Mouse (Mus musculus) embryonic fibroblast, embryonic 13.5 days (primary cell): ENCODE measurements around the gene Gm13272. TPM values are rescaled to one million over a fixed set of nuclear protein-coding genes. Genes with fewer than 3 reads are reported as not detected.
"Not testable (repeated sequence)": the region's sequence is repeated elsewhere in the genome, so short reads cannot be mapped to it uniquely, and the experiment has no call there.

Experiments used
- H3K27ac ChIP-seq: 2 replicates; pipeline ENCODE4 v1.5.1; 2012; ENCODE audit warnings: low read length, control low read depth, inconsistent platforms; ENCODE audit not compliant: insufficient read depth
- H3K4me1 ChIP-seq: 2 replicates; pipeline ENCODE4 v1.6.1; 2011; ENCODE audit warnings: low read length; ENCODE audit not compliant: control insufficient read depth, insufficient read depth
- H3K4me3 ChIP-seq: 2 replicates; pipeline ENCODE4 v1.5.1; 2011; ENCODE audit warnings: mild to moderate bottlenecking, control low read depth, low read length; ENCODE audit not compliant: insufficient read depth
- CTCF ChIP-seq: IDR thresholded peaks from 2 replicates; pipeline ENCODE4 v1.5.1; 2011; ENCODE audit warnings: mild to moderate bottlenecking, control low read depth, low read length, moderate library complexity, borderline replicate concordance; ENCODE audit not compliant: insufficient read depth
- POLR2A ChIP-seq: IDR thresholded peaks from 2 replicates; pipeline ENCODE4 v1.6.1; 2011; ENCODE audit warnings: low read depth, mild to moderate bottlenecking, control low read depth, low read length, moderate library complexity
- polyA plus RNA-seq: library from polyadenylated mRNA; stranded (reverse); fragments of >200 nt; gene quantifications from 2 replicates; pipeline ENCODE4 v1.2.4, GENCODE M21; 2011; ENCODE audit warnings: low read depth; ENCODE audit not compliant: missing spikeins, insufficient read length

The Gm13272 gene
- polyA plus RNA-seq, 1 experiment: not detected

GRCm38 (mm10) chr4:88788402-88788801 lies 8.8 kb downstream of the Gm13272 start, which contains the start of gene Gm13277:
TSS of gene Gm13277 (plus strand) at chr4:88788632.
- TF ChIP-seq CTCF: peak; percentile 43; the same call in 1 of the 2 replicates
- not testable (repeated sequence) for H3K4me1 ChIP-seq, H3K4me3 ChIP-seq, H3K27ac ChIP-seq

GRCm38 (mm10) chr4:88791250-88791649 lies 11.6 kb downstream of the Gm13272 start, which contains the start of gene Gm13278:
TSS of gene Gm13278 (plus strand) at chr4:88791550.
- H3K27ac ChIP-seq, H3K4me3 ChIP-seq, H3K4me1 ChIP-seq: not testable (repeated sequence)

GRCm38 (mm10) chr4:88793936-88794675 lies 14.5 kb downstream of the Gm13272 start, which contains the start of gene Gm13275:
TSS of gene Gm13275 (plus strand) at chr4:88794487.
- not testable (repeated sequence) for H3K4me3 ChIP-seq, H3K27ac ChIP-seq, H3K4me1 ChIP-seq

- H3K4me3 ChIP-seq, H3K27ac ChIP-seq, H3K4me1 ChIP-seq: not testable (repeated sequence)
Observed at GRCm38 (mm10) chr4:88797097-88797496, 17.4 kb downstream of the Gm13272 start, which contains the start of gene Gm13279. TSS of gene Gm13279 (plus strand) at chr4:88797397.

- not testable (repeated sequence) for H3K27ac ChIP-seq, H3K4me1 ChIP-seq, H3K4me3 ChIP-seq
Observed at GRCm38 (mm10) chr4:88799365-88799764, 19.7 kb downstream of the Gm13272 start, which contains the start of gene Gm13285. TSS of gene Gm13285 (plus strand) at chr4:88799665.

GRCm38 (mm10) chr4:88802954-88803353 lies 23.3 kb downstream of the Gm13272 start, which contains the start of gene Gm13287:
TSS of gene Gm13287 (plus strand) at chr4:88803254.
- H3K27ac ChIP-seq, H3K4me1 ChIP-seq, H3K4me3 ChIP-seq: not testable (repeated sequence)

- not testable (repeated sequence) for H3K27ac ChIP-seq, H3K4me3 ChIP-seq, H3K4me1 ChIP-seq
Observed at GRCm38 (mm10) chr4:88805231-88805630, 25.6 kb downstream of the Gm13272 start, which contains the start of gene Gm13288. TSS of gene Gm13288 (plus strand) at chr4:88805531.

GRCm38 (mm10) chr4:88805761-88806160 lies 26.1 kb downstream of the Gm13272 start:
- not testable (repeated sequence) for H3K27ac ChIP-seq, H3K4me3 ChIP-seq, H3K4me1 ChIP-seq

- no peak for TF ChIP-seq POLR2A
- no peak for TF ChIP-seq CTCF
- H3K27ac ChIP-seq: no peak within 1 kb of the TSS
- no peaks in the 10 kb centered on the region for H3K4me1 ChIP-seq
Observed at GRCm38 (mm10) chr4:88815928-88816327, 36.3 kb downstream of the Gm13272 start, which contains the start of gene Ifna7. TSS of gene Ifna7 (plus strand) at chr4:88816228.

GRCm38 (mm10) chr4:88819659-88820058 lies 40.0 kb downstream of the Gm13272 start, which contains the start of gene Ifna11:
TSS of gene Ifna11 (plus strand) at chr4:88819959.
- no peaks in the 10 kb centered on the region for H3K4me1 ChIP-seq
- no peak within 1 kb of the TSS for H3K27ac ChIP-seq
- no peak within 1 kb of the TSS for H3K4me3 ChIP-seq
- TF ChIP-seq POLR2A: no peak
- no peak for TF ChIP-seq CTCF

More at GRCm38 (mm10) chr4:88815928-88816327, 36.3 kb downstream of the Gm13272 start, which contains the start of gene Ifna7:
- H3K4me3 ChIP-seq: no peak within 1 kb of the TSS

- H3K4me3 ChIP-seq: no peak overlapping the region
- TF ChIP-seq POLR2A: no peak
- TF ChIP-seq CTCF: no peak
- no peaks in the 10 kb centered on the region for H3K4me1 ChIP-seq
- H3K27ac ChIP-seq: no peak overlapping the region
Observed at GRCm38 (mm10) chr4:88822995-88823394, 43.3 kb downstream of the Gm13272 start.

- H3K4me3 ChIP-seq, H3K27ac ChIP-seq, H3K4me1 ChIP-seq: not testable (repeated sequence)
Observed at GRCm38 (mm10) chr4:88827116-88827515, 47.5 kb downstream of the Gm13272 start, which contains the start of gene Ifna6. TSS of gene Ifna6 (plus strand) at chr4:88827416.
